Mouse (Mus musculus): ENCODE results near the gene Ralgps1.

GRCm38 (mm10) chr2:33215700-33216509 lies 155.4 kb downstream of the Ralgps1 start, which contains the start of gene Angptl2:
- no peak for TF ChIP-seq GATA1 (IDR thresholded peaks at IDR 0.05; ENCODE audit: borderline replicate concordance, low read length)
- no peak for TF ChIP-seq FLI1 (IDR thresholded peaks at IDR 0.05; ENCODE audit: low read length)
